Mouse (Mus musculus): ENCODE results near the gene Cd200.

GRCm38 (mm10) chr16:45349523-45350298, 59.1 kb downstream of the Cd200 start:
- no peak for TF ChIP-seq GATA1 (IDR thresholded peaks at IDR 0.05; ENCODE audit: borderline replicate concordance, low read length)
- TF ChIP-seq FLI1 (IDR thresholded peaks at IDR 0.05; ENCODE audit: low read length): no peak
